27 mouse cellular contexts compared by ENCODE assay signal in the genomic region with DNA sequence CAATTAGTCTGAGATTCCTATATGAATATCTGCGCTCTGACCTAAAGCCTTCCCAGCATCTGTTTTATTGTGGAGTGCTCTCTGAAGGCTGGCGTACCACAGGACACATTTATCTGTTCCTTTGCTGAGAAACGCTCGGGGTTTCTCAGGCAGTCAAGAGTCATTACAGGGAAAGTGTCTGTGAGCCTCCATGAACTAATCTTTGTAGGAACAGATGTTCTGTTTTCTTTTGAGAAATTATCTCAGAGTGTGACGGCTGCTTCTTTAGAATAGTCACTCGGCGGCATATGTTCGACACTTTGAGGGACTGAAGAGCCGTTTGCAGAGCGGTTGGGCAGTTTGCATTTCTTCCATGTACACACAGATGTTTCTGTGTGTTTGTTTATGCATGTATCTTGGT.
DNase-seq lines count a peak whose midpoint lies in the region; ATAC-seq and TF ChIP-seq lines count a peak whose summit lies in the region.
"Had no signal": no experiment of that assay in that cellular context is flagged by ENCODE, and none has a peak within 500 bp of the region (broad histone marks: within the 10 kb centered on the region; RNA-seq: fewer than 3 reads in every experiment).

No protein-coding gene starts in this region.

- H3K4me3 ChIP-seq in forebrain, embryonic 14.5 days (ENCODE audit: low read depth, low read length) = no peak overlapping the region
- no peak overlapping the region for H3K4me3 ChIP-seq in forebrain, postnatal 0 days (ENCODE audit: low read depth, low read length)
- no peak overlapping the region for H3K4me3 ChIP-seq in intestine, embryonic 14.5 days (ENCODE audit: low read depth, low read length)
- H3K4me3 ChIP-seq in intestine, embryonic 15.5 days (replicated peaks) = no peak overlapping the region
- H3K4me3 ChIP-seq in limb, embryonic 10.5 days = no peak overlapping the region
- H3K4me3 ChIP-seq: embryonic facial prominence, embryonic 15.5 days; gastrocnemius, adult 2 months; heart, embryonic 12.5 days; kidney, embryonic 15.5 days; limb, embryonic 12.5 days had no signal

- peaks cover 21% of the 10 kb centered on the region for H3K4me1 ChIP-seq in forebrain, embryonic 14.5 days (ENCODE audit: control insufficient read depth, insufficient read depth, low read length)
- peaks cover 3% of the 10 kb centered on the region; the same call in 1 of the 2 replicates for H3K4me1 ChIP-seq in forebrain, postnatal 0 days (ENCODE audit: insufficient read depth)
- H3K4me1 ChIP-seq in intestine, embryonic 14.5 days (replicated peaks; ENCODE audit: control insufficient read depth, insufficient read depth, low read length) = peaks cover 22% of the 10 kb centered on the region
- H3K4me1 ChIP-seq in intestine, embryonic 15.5 days (replicated peaks) = peaks cover 20% of the 10 kb centered on the region
- H3K4me1 ChIP-seq in limb, embryonic 10.5 days = peaks cover 21% of the 10 kb centered on the region

- no peaks in the 10 kb centered on the region for H3K36me3 ChIP-seq in forebrain, embryonic 14.5 days (ENCODE audit: control insufficient read depth, insufficient read depth, low read length)
- H3K36me3 ChIP-seq in forebrain, postnatal 0 days (ENCODE audit: insufficient read depth) = no peaks in the 10 kb centered on the region
- no peaks in the 10 kb centered on the region for H3K36me3 ChIP-seq in intestine, embryonic 14.5 days (ENCODE audit: control insufficient read depth, insufficient read depth, low read length)
- H3K36me3 ChIP-seq in intestine, embryonic 15.5 days = no peaks in the 10 kb centered on the region
- H3K36me3 ChIP-seq in limb, embryonic 10.5 days = no peaks in the 10 kb centered on the region
- H3K36me3 ChIP-seq: embryonic facial prominence, embryonic 15.5 days; heart, embryonic 12.5 days; kidney, embryonic 15.5 days; limb, embryonic 12.5 days had no signal

- no peak overlapping the region for H3K9ac ChIP-seq in forebrain, embryonic 14.5 days (ENCODE audit: low read length)
- no peak overlapping the region for H3K9ac ChIP-seq in forebrain, postnatal 0 days
- no peak overlapping the region for H3K9ac ChIP-seq in intestine, embryonic 14.5 days (ENCODE audit: low read length)
- H3K9ac ChIP-seq in intestine, embryonic 15.5 days = no peak overlapping the region
- H3K9ac ChIP-seq: embryonic facial prominence, embryonic 15.5 days; heart, embryonic 12.5 days; hindbrain, embryonic 14.5 days; kidney, embryonic 15.5 days; limb, embryonic 12.5 days; liver, postnatal 0 days had no signal

- no peaks in the 10 kb centered on the region for H3K27me3 ChIP-seq in forebrain, embryonic 14.5 days (replicated peaks; ENCODE audit: control insufficient read depth, insufficient read depth, low read length)
- no peaks in the 10 kb centered on the region for H3K27me3 ChIP-seq in forebrain, postnatal 0 days (ENCODE audit: insufficient read depth, low read length)
- H3K27me3 ChIP-seq in intestine, embryonic 14.5 days (replicated peaks; ENCODE audit: control insufficient read depth, insufficient read depth, low read length) = no peaks in the 10 kb centered on the region
- no peaks in the 10 kb centered on the region for H3K27me3 ChIP-seq in intestine, embryonic 15.5 days (replicated peaks)
- H3K27me3 ChIP-seq in limb, embryonic 10.5 days (ENCODE audit: low read depth, poor library complexity, severe bottlenecking) = no peaks in the 10 kb centered on the region
- H3K27me3 ChIP-seq: embryonic facial prominence, embryonic 15.5 days; heart, embryonic 12.5 days; kidney, embryonic 15.5 days; limb, embryonic 12.5 days had no signal

- H3K9me3 ChIP-seq in forebrain, embryonic 14.5 days (replicated peaks; ENCODE audit: control insufficient read depth, low read length) = no peaks in the 10 kb centered on the region
- H3K9me3 ChIP-seq in forebrain, postnatal 0 days (ENCODE audit: low read length) = no peaks in the 10 kb centered on the region
- no peaks in the 10 kb centered on the region for H3K9me3 ChIP-seq in intestine, embryonic 14.5 days (ENCODE audit: control insufficient read depth, low read length)
- H3K9me3 ChIP-seq in intestine, embryonic 15.5 days = no peaks in the 10 kb centered on the region
- no peaks in the 10 kb centered on the region for H3K9me3 ChIP-seq in limb, embryonic 10.5 days (replicated peaks)
- H3K9me3 ChIP-seq: embryonic facial prominence, embryonic 15.5 days; heart, embryonic 12.5 days; kidney, embryonic 15.5 days; limb, embryonic 12.5 days had no signal

- ATAC-seq in forebrain, embryonic 14.5 days = peak; percentile 11; the same call in 1 of the 2 replicates
- ATAC-seq in forebrain, postnatal 0 days = no peak
- ATAC-seq in intestine, embryonic 14.5 days (replicated peaks; ENCODE audit: low FRiP score, low TSS enrichment, low read depth) = no peak
- ATAC-seq in intestine, embryonic 15.5 days = no peak
- ATAC-seq: liver, postnatal 0 days; midbrain, embryonic 16.5 days had no signal

- WGBS in forebrain, embryonic 14.5 days = 53% methylated on average over 10 of the region's 10 CpGs
- 38% methylated on average over 10 of the region's 10 CpGs for WGBS in forebrain, postnatal 0 days
- 27% methylated on average over 10 of the region's 10 CpGs for WGBS in intestine, embryonic 14.5 days
- 35% methylated on average over 10 of the region's 10 CpGs for WGBS in intestine, embryonic 15.5 days
- WGBS in limb, embryonic 10.5 days = 77% methylated on average over 10 of the region's 10 CpGs

- H3K27ac ChIP-seq in forebrain, embryonic 14.5 days (ENCODE audit: low read depth, low read length) = no peak overlapping the region
- H3K27ac ChIP-seq in forebrain, postnatal 0 days (ENCODE audit: low read depth, low read length) = no peak overlapping the region
- H3K27ac ChIP-seq in intestine, embryonic 14.5 days (ENCODE audit: low read depth) = peak overlapping the region; percentile 33; the same call in 1 of the 2 replicates
- H3K27ac ChIP-seq in intestine, embryonic 15.5 days = no peak overlapping the region
- no peak overlapping the region for H3K27ac ChIP-seq in limb, embryonic 10.5 days
- H3K27ac ChIP-seq: embryonic facial prominence, embryonic 15.5 days; gastrocnemius, adult 2 months; hindbrain, embryonic 14.5 days; kidney, embryonic 15.5 days; limb, embryonic 12.5 days had no signal

- TF ChIP-seq CTCF in forebrain, postnatal 0 days (IDR thresholded peaks at IDR 0.05; ENCODE audit: low read depth) = no peak

- H3K4me2 ChIP-seq in forebrain, embryonic 14.5 days (ENCODE audit: low read length) = no peak overlapping the region
- no peak overlapping the region for H3K4me2 ChIP-seq in forebrain, postnatal 0 days (ENCODE audit: low read depth)
- no peak overlapping the region for H3K4me2 ChIP-seq in intestine, embryonic 14.5 days (ENCODE audit: low read length)
- H3K4me2 ChIP-seq in intestine, embryonic 15.5 days (replicated peaks) = no peak overlapping the region
- H3K4me2 ChIP-seq: embryonic facial prominence, embryonic 15.5 days; heart, embryonic 12.5 days; hindbrain, embryonic 14.5 days; kidney, embryonic 15.5 days; limb, embryonic 12.5 days; liver, embryonic 11.5 days had no signal

- DNase-seq in forebrain, embryonic 14.5 days (ENCODE audit: low spot score) = peak; percentile 57
- no peak for DNase-seq in forebrain, postnatal 0 days
- DNase-seq in intestine, embryonic 14.5 days (ENCODE audit: low spot score) = peak; percentile 47
- DNase-seq in right cerebral cortex, adult 18-20 months = peak; percentile 14
- no peak for DNase-seq in right cerebral cortex, postnatal 10 days (ENCODE audit: low spot score in 2 of 2)
- peak; percentile 32 for DNase-seq in retina, postnatal 1 day
- no peak for DNase-seq in limb, embryonic 10.5 days (ENCODE audit: low spot score)
- DNase-seq: adrenal gland, postnatal 36 days; cerebellum, adult 11-12 months; cerebellum, postnatal 10 days; gastrocnemius, adult 2 months; kidney, adult 11 months; kidney, postnatal 36 days; layer of hippocampus, postnatal 36 days; lung, postnatal 14 days; right cerebral cortex, postnatal 14 days; thymus, adult 18-20 months; thymus, postnatal 4 days had no signal

Comparison
In these comparisons a context has a peak if more than half of its experiments do, and no peak if none do; other contexts are left out.
1. DNase-seq: peak in forebrain, embryonic 14.5 days (single experiment), intestine, embryonic 14.5 days (single experiment), right cerebral cortex, adult 18-20 months (single experiment) and retina, postnatal 1 day (single experiment); none in forebrain, postnatal 0 days (single experiment), right cerebral cortex, postnatal 10 days (0 of 2) and limb, embryonic 10.5 days (single experiment).